23 mouse cellular contexts compared by ENCODE assay signal in genomic region chr5:136306254-136306653, GRCm38 (mm10). TPM values are rescaled to one million over a fixed set of nuclear protein-coding genes. Genes with fewer than 3 reads are reported as not detected.
A peak's percentile ranks its signal among the peaks of the same experiment; 100 is the strongest.
DNase-seq lines count a peak whose midpoint lies in the region; ATAC-seq lines count a peak whose summit lies in the region.
"Had no signal": no experiment of that assay in that cellular context is flagged by ENCODE, and none has a peak within 500 bp of the region (broad histone marks: within the 10 kb centered on the region; RNA-seq: fewer than 3 reads in every experiment).

No protein-coding gene starts in this region.

- H3K36me3 ChIP-seq in forebrain, embryonic 15.5 days, result peaks cover 58% of the 10 kb centered on the region
- peaks cover 16% of the 10 kb centered on the region for H3K36me3 ChIP-seq in forebrain, embryonic 11.5 days (ENCODE audit: control insufficient read depth, insufficient read depth, low read length)
- H3K36me3 ChIP-seq: G1E had no signal

- peaks cover 25% of the 10 kb centered on the region for H3K4me1 ChIP-seq in forebrain, embryonic 15.5 days
- no peaks in the 10 kb centered on the region for H3K4me1 ChIP-seq in forebrain, embryonic 11.5 days (replicated peaks; ENCODE audit: control insufficient read depth, insufficient read depth, low read length)
- H3K4me1 ChIP-seq: embryonic facial prominence, embryonic 13.5 days; heart, embryonic 13.5 days had no signal

- no peaks in the 10 kb centered on the region for H3K9me3 ChIP-seq in forebrain, embryonic 15.5 days
- H3K9me3 ChIP-seq in forebrain, embryonic 11.5 days (ENCODE audit: control insufficient read depth, low read length), result no peaks in the 10 kb centered on the region
- H3K9me3 ChIP-seq: embryonic facial prominence, embryonic 13.5 days; G1E; heart, embryonic 13.5 days; hindbrain, embryonic 15.5 days had no signal

- 75% methylated on average over 5 of the region's 5 CpGs for WGBS in forebrain, embryonic 15.5 days
- WGBS in forebrain, embryonic 11.5 days, result 92% methylated on average over 5 of the region's 5 CpGs

- H3K4me3 ChIP-seq in forebrain, embryonic 15.5 days, result no peak overlapping the region
- no peak overlapping the region for H3K4me3 ChIP-seq in forebrain, embryonic 11.5 days (ENCODE audit: low read depth, low read length)
- H3K4me3 ChIP-seq: embryonic facial prominence, embryonic 13.5 days; gastrocnemius, adult 2 months; heart, embryonic 13.5 days; hindbrain, embryonic 15.5 days had no signal

- H3K27ac ChIP-seq in forebrain, embryonic 15.5 days (replicated peaks), result no peak overlapping the region
- H3K27ac ChIP-seq in forebrain, embryonic 11.5 days (ENCODE audit: low read depth, low read length), result no peak overlapping the region
- H3K27ac ChIP-seq: embryonic facial prominence, embryonic 13.5 days; gastrocnemius, adult 2 months; heart, embryonic 13.5 days; hindbrain, embryonic 15.5 days had no signal

- no peak for DNase-seq in forebrain, embryonic 11.5 days (ENCODE audit: low spot score)
- DNase-seq in frontal cortex, adult 2 months (ENCODE audit: extremely low spot score in 1 of 2, low spot score in 1 of 2), result peak; percentile 20 to 37
- DNase-seq in frontal cortex, postnatal 10 days (ENCODE audit: low spot score in 2 of 2), result no peak
- DNase-seq in right cerebral cortex, adult 18-20 months, result peak; percentile 35
- DNase-seq in right cerebral cortex, postnatal 4 days, result no peak
- DNase-seq in telencephalon, adult 2 months (ENCODE audit: low read depth, low spot score), result peak; percentile 50
- no peak for DNase-seq in spleen, adult 12 weeks (ENCODE audit: low spot score)
- DNase-seq: adrenal gland, adult 8-10 months; adrenal gland, postnatal 36 days; B cell, adult 2 months; cerebellum, adult 11-12 months; cerebellum, adult 9-10 months; cerebellum, postnatal 36 days; gastrocnemius, adult 2 months; gastrocnemius, postnatal 25 days; heart, adult 11 months; heart, postnatal 36 days had no signal

- H3K9ac ChIP-seq in forebrain, embryonic 15.5 days (replicated peaks), result no peak overlapping the region
- H3K9ac ChIP-seq in forebrain, embryonic 11.5 days (ENCODE audit: low read length), result no peak overlapping the region
- H3K9ac ChIP-seq: embryonic facial prominence, embryonic 13.5 days; heart, embryonic 13.5 days; hindbrain, embryonic 15.5 days had no signal

- 0 out of 2 replicates have a peak, but pooled peaks have one; percentile 23 for ATAC-seq in forebrain, embryonic 15.5 days (replicated peaks)
- no peak for ATAC-seq in forebrain, embryonic 11.5 days (replicated peaks; ENCODE audit: low FRiP score)
- ATAC-seq: CD4-positive, CD25-positive, alpha-beta regulatory T cell, adult 4 months had no signal

- no peaks in the 10 kb centered on the region for H3K27me3 ChIP-seq in forebrain, embryonic 15.5 days
- H3K27me3 ChIP-seq in forebrain, embryonic 11.5 days (ENCODE audit: control insufficient read depth, insufficient read depth, low read length), result no peaks in the 10 kb centered on the region
- H3K27me3 ChIP-seq: embryonic facial prominence, embryonic 13.5 days; heart, embryonic 13.5 days; hindbrain, embryonic 15.5 days had no signal

- no peak overlapping the region for H3K4me2 ChIP-seq in forebrain, embryonic 15.5 days (replicated peaks)
- no peak overlapping the region for H3K4me2 ChIP-seq in forebrain, embryonic 11.5 days (ENCODE audit: low read depth, low read length, severe bottlenecking)
- H3K4me2 ChIP-seq: embryonic facial prominence, embryonic 13.5 days; heart, embryonic 13.5 days; hindbrain, embryonic 15.5 days had no signal

RNA-seq across cellular contexts. Expression of gene Sh2b2, which starts 59.9 kb away (rescaled TPM):
- polyA plus RNA-seq in forebrain, embryonic 15.5 days (2015; fragmentation: Nextera tagmentation; extraction: Ambion mirVana), result 29.0 and 30.0 TPM in 2 replicates
- polyA plus RNA-seq in forebrain, embryonic 11.5 days (2014; fragmentation: Nextera tagmentation; extraction: Ambion mirVana), result 17.1 TPM in 2 replicates
- polyA plus RNA-seq in frontal cortex, adult 2 months (2012; rRNA removed), result 11.2 and 12.1 TPM in 2 replicates
- polyA plus RNA-seq: G1E had no signal

Comparison
In these comparisons a context has a peak if more than half of its experiments do, and no peak if none do; other contexts are left out.
1. DNase-seq: peak in frontal cortex, adult 2 months (2 of 2), right cerebral cortex, adult 18-20 months (single experiment) and telencephalon, adult 2 months (single experiment); none in forebrain, embryonic 11.5 days (single experiment), frontal cortex, postnatal 10 days (0 of 2), right cerebral cortex, postnatal 4 days (single experiment) and spleen, adult 12 weeks (single experiment).